11 mouse cellular contexts compared by ENCODE assay signal in the genomic region with DNA sequence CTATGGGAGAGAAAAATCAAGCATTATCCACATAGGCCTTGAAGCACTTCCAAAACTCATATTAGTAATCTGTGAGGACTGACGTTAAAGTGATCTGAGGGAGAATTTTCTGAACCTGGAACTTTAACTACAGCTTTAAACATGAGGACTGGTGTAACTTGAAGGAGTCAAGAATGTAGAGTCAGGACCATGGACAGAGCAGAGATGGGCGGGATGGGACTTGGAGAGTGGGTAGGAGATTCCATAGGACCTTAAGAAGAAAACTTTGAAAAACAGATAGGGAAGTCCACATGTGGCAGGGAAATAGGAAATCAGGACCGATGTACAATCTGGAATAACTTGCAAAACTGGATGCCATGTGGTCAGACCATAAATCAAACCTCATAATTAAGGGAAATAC. TPM values are rescaled to one million over a fixed set of nuclear protein-coding genes. Genes with fewer than 3 reads are reported as not detected.
A peak's percentile ranks its signal among the peaks of the same experiment; 100 is the strongest.
DNase-seq lines count a peak whose midpoint lies in the region; ATAC-seq and TF ChIP-seq lines count a peak whose summit lies in the region.
"Had no signal": no experiment of that assay in that cellular context is flagged by ENCODE, and none has a peak within 500 bp of the region (broad histone marks: within the 10 kb centered on the region; RNA-seq: fewer than 3 reads in every experiment).

No protein-coding gene starts in this region.

- H3K27ac ChIP-seq in kidney, embryonic 16.5 days (ENCODE audit: low read length) = no peak overlapping the region
- H3K27ac ChIP-seq in MEL (ENCODE audit: control insufficient read depth, low read depth, low read length) = no peak overlapping the region
- H3K27ac ChIP-seq in limb, embryonic 10.5 days = no peak overlapping the region
- H3K27ac ChIP-seq: embryonic facial prominence, embryonic 13.5 days; neural tube, embryonic 13.5 days had no signal

- TF ChIP-seq EP300 in MEL (IDR thresholded peaks at IDR 0.05; ENCODE audit: low read depth in 1 of 2, low read length in 2 of 2) = no peak

- H3K36me3 ChIP-seq in kidney, embryonic 16.5 days (ENCODE audit: insufficient read depth, low read length) = no peaks in the 10 kb centered on the region
- no peaks in the 10 kb centered on the region for H3K36me3 ChIP-seq in MEL (ENCODE audit: control insufficient read depth in 1 of 2, insufficient read depth in 2 of 2, low read length in 2 of 2)
- no peaks in the 10 kb centered on the region for H3K36me3 ChIP-seq in limb, embryonic 10.5 days
- H3K36me3 ChIP-seq: embryonic facial prominence, embryonic 13.5 days; neural tube, embryonic 13.5 days had no signal

- no peaks in the 10 kb centered on the region for H3K79me2 ChIP-seq in MEL (ENCODE audit: control insufficient read depth, insufficient read depth, low read length, poor library complexity)

- peak; percentile 63 to 72 for DNase-seq in kidney, postnatal 4 days
- DNase-seq in MEL (ENCODE audit: low read depth, low spot score) = peak; percentile 54
- DNase-seq in ZHBTc4 (ENCODE audit: low read depth, low spot score) = peak; percentile 70
- DNase-seq in limb, embryonic 10.5 days (ENCODE audit: low spot score) = peak; percentile 45
- DNase-seq in thymus, postnatal 25 days = no peak
- DNase-seq in left cerebral cortex, adult 8-10 months (ENCODE audit: low spot score in 2 of 2) = no peak
- DNase-seq: left cerebral cortex, postnatal 4 days; right cerebral cortex, postnatal 4 days had no signal

- no peak for ATAC-seq in kidney, embryonic 16.5 days (ENCODE audit: low FRiP score, low TSS enrichment)

- no peak for TF ChIP-seq RAD21 in MEL (IDR thresholded peaks at IDR 0.05; ENCODE audit: low read depth, low read length)

- TF ChIP-seq POLR2A in MEL (IDR thresholded peaks at IDR 0.05; ENCODE audit: control insufficient read depth in 1 of 2, insufficient read depth in 1 of 2, low read depth in 1 of 2, low read length in 2 of 2, poor library complexity in 1 of 2) = no peak

- 37% methylated on average over 3 of the region's 3 CpGs for WGBS in kidney, embryonic 16.5 days
- WGBS in limb, embryonic 10.5 days = 47% methylated on average over 3 of the region's 3 CpGs

- H3K4me2 ChIP-seq in kidney, embryonic 16.5 days (replicated peaks; ENCODE audit: low read depth, low read length) = no peak overlapping the region
- H3K4me2 ChIP-seq: embryonic facial prominence, embryonic 13.5 days; neural tube, embryonic 13.5 days had no signal

- no peaks in the 10 kb centered on the region for H3K4me1 ChIP-seq in kidney, embryonic 16.5 days (ENCODE audit: insufficient read depth, low read length)
- H3K4me1 ChIP-seq in MEL (ENCODE audit: control insufficient read depth in 1 of 2, insufficient read depth in 2 of 2, low read length in 2 of 2) = no peaks in the 10 kb centered on the region
- H3K4me1 ChIP-seq in limb, embryonic 10.5 days = no peaks in the 10 kb centered on the region
- H3K4me1 ChIP-seq: embryonic facial prominence, embryonic 13.5 days had no signal

- H3K4me3 ChIP-seq in kidney, embryonic 16.5 days (ENCODE audit: low read length) = no peak overlapping the region
- no peak overlapping the region for H3K4me3 ChIP-seq in MEL (ENCODE audit: control insufficient read depth in 1 of 2, insufficient read depth in 1 of 2, low read depth in 2 of 2, low read length in 2 of 2)
- H3K4me3 ChIP-seq in limb, embryonic 10.5 days = no peak overlapping the region
- H3K4me3 ChIP-seq: embryonic facial prominence, embryonic 13.5 days; neural tube, embryonic 13.5 days had no signal

- H3K27me3 ChIP-seq in kidney, embryonic 16.5 days (ENCODE audit: insufficient read depth, low read length) = no peaks in the 10 kb centered on the region
- H3K27me3 ChIP-seq in MEL (ENCODE audit: control insufficient read depth in 1 of 2, insufficient read depth in 2 of 2, low read length in 2 of 2) = no peaks in the 10 kb centered on the region
- no peaks in the 10 kb centered on the region for H3K27me3 ChIP-seq in limb, embryonic 10.5 days (ENCODE audit: low read depth, poor library complexity, severe bottlenecking)
- H3K27me3 ChIP-seq: embryonic facial prominence, embryonic 13.5 days; neural tube, embryonic 13.5 days had no signal

- H3K9ac ChIP-seq in kidney, embryonic 16.5 days (replicated peaks; ENCODE audit: low read length) = no peak overlapping the region
- H3K9ac ChIP-seq in MEL (ENCODE audit: control insufficient read depth, low read depth, low read length, poor library complexity, severe bottlenecking) = no peak overlapping the region
- H3K9ac ChIP-seq: embryonic facial prominence, embryonic 13.5 days; neural tube, embryonic 13.5 days had no signal

- TF ChIP-seq CTCF in MEL (IDR thresholded peaks at IDR 0.05 in 2 of 3, conservative IDR thresholded peaks at IDR 0.05 in 1 of 3; ENCODE audit: control insufficient read depth in 1 of 3, insufficient read depth in 1 of 3, low read depth in 2 of 3, low read length in 3 of 3, poor library complexity in 1 of 3, severe bottlenecking in 1 of 3) = no peak

- H3K9me3 ChIP-seq in kidney, embryonic 16.5 days (ENCODE audit: low read length) = no peaks in the 10 kb centered on the region
- H3K9me3 ChIP-seq in MEL (replicated peaks; ENCODE audit: insufficient read depth, low read length) = no peaks in the 10 kb centered on the region
- H3K9me3 ChIP-seq in limb, embryonic 10.5 days (replicated peaks) = no peaks in the 10 kb centered on the region
- H3K9me3 ChIP-seq: embryonic facial prominence, embryonic 13.5 days; neural tube, embryonic 13.5 days had no signal

TF ChIP-seq in MEL, 35 proteins besides CTCF, POLR2A, EP300 and RAD21:
- TF ChIP-seq E2F4 (IDR thresholded peaks at IDR 0.05; ENCODE audit: borderline replicate concordance, low read depth, low read length) = no peak
- TF ChIP-seq TAL1 (IDR thresholded peaks at IDR 0.05; ENCODE audit: low read length) = no peak
- no peak for TF ChIP-seq NRF1 (IDR thresholded peaks at IDR 0.05; ENCODE audit: insufficient read depth, low read depth, low read length, poor library complexity, severe bottlenecking)
- TF ChIP-seq MAFK (IDR thresholded peaks at IDR 0.05; ENCODE audit: borderline replicate concordance, low read depth, low read length) = no peak
- no peak for TF ChIP-seq BHLHE40 (IDR thresholded peaks at IDR 0.05; ENCODE audit: borderline replicate concordance, low read depth, low read length)
- TF ChIP-seq GABPA (IDR thresholded peaks at IDR 0.05; ENCODE audit: low read depth, low read length) = no peak
- no peak for TF ChIP-seq UBTF (IDR thresholded peaks at IDR 0.05; ENCODE audit: borderline replicate concordance, insufficient read depth, low read depth, low read length)
- no peak for TF ChIP-seq POLR2AphosphoS2 (IDR thresholded peaks at IDR 0.05; ENCODE audit: low read length)
- no peak for TF ChIP-seq HCFC1 (IDR thresholded peaks at IDR 0.05; ENCODE audit: low read depth, low read length)
- TF ChIP-seq SMC3 (IDR thresholded peaks at IDR 0.05; ENCODE audit: low read depth, low read length) = no peak
- TF ChIP-seq MYB (IDR thresholded peaks at IDR 0.05; ENCODE audit: low read depth, low read length) = no peak
- no peak for TF ChIP-seq ETS1 (IDR thresholded peaks at IDR 0.05; ENCODE audit: low read depth, low read length)
- no peak for TF ChIP-seq CHD1 (IDR thresholded peaks at IDR 0.05; ENCODE audit: low read depth, low read length)
- TF ChIP-seq ELF1 (IDR thresholded peaks at IDR 0.05; ENCODE audit: low read depth, low read length) = no peak
- TF ChIP-seq ZMIZ1 (IDR thresholded peaks at IDR 0.05; ENCODE audit: low read depth, low read length) = no peak
- no peak for TF ChIP-seq MAX (IDR thresholded peaks at IDR 0.05; ENCODE audit: low read length)
- no peak for TF ChIP-seq TBP (IDR thresholded peaks at IDR 0.05; ENCODE audit: low read depth, low read length)
- TF ChIP-seq CHD2 (IDR thresholded peaks at IDR 0.05; ENCODE audit: low read length) = no peak

RNA-seq across cellular contexts. Expression of gene Klf7, which starts 36.7 kb away (rescaled TPM):
- polyA plus RNA-seq in kidney, embryonic 16.5 days (2015; fragmentation: Nextera tagmentation; extraction: Ambion mirVana) = 23.6 and 26.8 TPM in 2 replicates
- total RNA-seq in MEL (2012; rRNA removed) = 1.6 and 2.7 TPM in 2 replicates
- 1 to 10 TPM in 1 of 2 experiments, not detected in 1; 3.1 TPM for polyA plus RNA-seq in MEL (2012; ENCODE audit: insufficient read depth in 1 of 2, insufficient read length in 2 of 2, low read depth in 1 of 2, low replicate concordance in 2 of 2, missing spikeins in 1 of 2)
- polyA plus RNA-seq in limb, embryonic 10.5 days (2016; fragmentation: Nextera tagmentation; extraction: Ambion mirVana) = 8.8 and 9.6 TPM in 2 replicates
- 10 to 100 TPM; 38.9 to 48.5 (median 42.0) TPM for total RNA-seq in left cerebral cortex, adult 8-10 months (2022)

Comparison
In these comparisons a context has a peak if more than half of its experiments do, and no peak if none do; other contexts are left out.
1. DNase-seq: peak in kidney, postnatal 4 days (2 of 2), MEL (single experiment), ZHBTc4 (single experiment) and limb, embryonic 10.5 days (single experiment); none in thymus, postnatal 25 days (single experiment) and left cerebral cortex, adult 8-10 months (0 of 2).